Mouse (Mus musculus) embryonic facial prominence, embryonic 11.5 days (tissue): ENCODE measurements at regions not wholly inside any gene's neighbourhood (a gene's known extent, or its start where the extent isn't known, plus 50 kb on each side); places are given as distances from the start of the nearest gene placed in this dataset.

Source experiments
- ATAC-seq: fragments of 200-750 bp; cut with Nextera tagmentation; replicated peaks from 2 replicates; pipeline ENCODE4 v1.8.0; 2017; ENCODE audit warnings: low read depth; ENCODE audit not compliant: insufficient number of reproducible peaks, low FRiP score, low TSS enrichment
- DNase-seq: peaks from one replicate; pipeline ENCODE4 v3.0.0-alpha.2; 2015; ENCODE audit warnings: low spot score
- H3K27ac ChIP-seq: fragments of 300-500 bp; sonication (generic); replicated peaks from 2 replicates; pipeline ENCODE4 v1.5.1; 2014; ENCODE audit warnings: mild to moderate bottlenecking, low read depth, low read length, control low read depth
- H3K27me3 ChIP-seq: fragments of 300-500 bp; sonication (generic); 2 replicates; pipeline ENCODE4 v1.6.1; 2014; ENCODE audit warnings: mild to moderate bottlenecking, low read length, moderate library complexity, mixed read lengths; ENCODE audit not compliant: control insufficient read depth, insufficient read depth
- H3K36me3 ChIP-seq: fragments of 300-500 bp; sonication (generic); replicated peaks from 2 replicates; pipeline ENCODE4 v1.6.1; 2014; ENCODE audit warnings: low read depth, mild to moderate bottlenecking, low read length, moderate library complexity, mixed read lengths; ENCODE audit not compliant: control insufficient read depth, insufficient read depth
- H3K4me1 ChIP-seq: fragments of 300-500 bp; sonication (generic); 2 replicates; pipeline ENCODE4 v1.6.1; 2014; ENCODE audit warnings: low read length, mixed read lengths; ENCODE audit not compliant: control insufficient read depth, insufficient read depth
- H3K4me2 ChIP-seq: fragments of 300-500 bp; sonication (generic); 2 replicates; pipeline ENCODE4 v1.6.1; 2014; ENCODE audit warnings: low read depth, mild to moderate bottlenecking, control low read depth, low read length, moderate library complexity
- H3K4me3 ChIP-seq: fragments of 300-500 bp; sonication (generic); 2 replicates; pipeline ENCODE4 v1.5.1; 2014; ENCODE audit warnings: low read depth, low read length, control low read depth
- H3K9ac ChIP-seq: fragments of 300-500 bp; sonication (generic); replicated peaks from 2 replicates; pipeline ENCODE4 v1.6.1; 2014; ENCODE audit warnings: mild to moderate bottlenecking, control low read depth, low read length
- H3K9me3 ChIP-seq: fragments of 300-500 bp; sonication (generic); replicated peaks from 2 replicates; pipeline ENCODE4 v1.6.1; 2016; ENCODE audit warnings: mild to moderate bottlenecking, low read length, inconsistent platforms, mixed read lengths; ENCODE audit not compliant: control insufficient read depth
- WGBS: fragments of 180-500 bp; shearing (Covaris S2); extraction: QIAGEN DNeasy Blood & Tissue Kit; methylation state at CpG from one replicate; pipeline ENCODE4 v1.1.7; 2014; 5-methylcytosine and 5-hydroxymethylcytosine counted together

DNA sequence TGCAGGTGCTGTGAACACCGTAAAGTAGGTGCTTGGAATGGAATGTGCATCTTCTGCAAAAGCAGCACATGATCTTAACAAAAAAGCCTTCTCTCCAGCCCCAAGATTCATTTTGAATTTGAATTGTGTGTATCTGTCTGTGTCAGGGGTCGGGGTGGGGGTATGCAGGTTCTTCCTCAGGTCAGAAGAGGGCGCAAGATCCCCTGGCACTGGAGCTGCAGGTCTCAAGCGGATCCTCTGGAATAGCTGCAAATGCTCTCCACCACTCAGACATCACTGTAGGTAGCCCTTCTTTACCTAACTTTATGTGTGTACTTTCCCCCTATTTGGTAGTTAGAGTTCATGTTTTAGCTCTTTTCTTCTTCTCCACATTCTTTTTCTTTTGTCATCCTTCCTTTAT lies 199.5 kb upstream of the Nampt start:
- WGBS: 56% methylated on average over 4 of the region's 4 CpGs
- DNase-seq: no peak
- Histone ChIP-seq H3K4me3 (no peak overlapping the region), H3K4me1 (no peaks in the 10 kb centered on the region), H3K9ac (no peak overlapping the region), H3K27me3 (no peaks in the 10 kb centered on the region), H3K9me3 (no peaks in the 10 kb centered on the region), H3K36me3 (no peaks in the 10 kb centered on the region), H3K27ac (no peak overlapping the region), H3K4me2 (no peak overlapping the region)
- ATAC-seq: no peak

DNA sequence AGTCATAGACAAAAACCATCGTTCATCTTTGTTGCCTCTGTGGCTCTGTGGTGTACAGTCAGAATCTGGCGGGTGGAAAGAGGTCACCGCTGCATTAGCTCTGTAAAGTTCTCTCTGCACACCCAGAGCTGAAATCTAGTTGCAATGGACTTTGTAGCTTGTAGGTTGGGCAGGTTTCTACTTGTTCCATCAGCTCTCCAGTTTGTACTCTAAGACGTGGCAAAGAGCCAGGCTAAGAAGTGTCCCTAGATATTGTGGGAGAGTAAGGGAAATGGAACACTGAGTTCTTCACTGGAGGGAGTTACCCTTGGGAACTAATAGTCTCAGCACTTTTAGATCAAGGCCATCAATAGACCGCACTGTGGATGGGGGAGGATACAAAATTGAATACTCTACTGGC lies 197.6 kb upstream of the Nampt start:
- H3K4me3 ChIP-seq: no peak overlapping the region
- no peak overlapping the region for H3K9ac ChIP-seq
- H3K9me3 ChIP-seq: no peaks in the 10 kb centered on the region
- DNase-seq (no peak), ATAC-seq (no peak)
- no peak overlapping the region for H3K4me2 ChIP-seq
- H3K27me3 ChIP-seq: no peaks in the 10 kb centered on the region
- 90% methylated on average over 5 of the region's 5 CpGs for WGBS
- H3K4me1 ChIP-seq: no peaks in the 10 kb centered on the region
- no peaks in the 10 kb centered on the region for H3K36me3 ChIP-seq
- H3K27ac ChIP-seq: no peak overlapping the region

DNA sequence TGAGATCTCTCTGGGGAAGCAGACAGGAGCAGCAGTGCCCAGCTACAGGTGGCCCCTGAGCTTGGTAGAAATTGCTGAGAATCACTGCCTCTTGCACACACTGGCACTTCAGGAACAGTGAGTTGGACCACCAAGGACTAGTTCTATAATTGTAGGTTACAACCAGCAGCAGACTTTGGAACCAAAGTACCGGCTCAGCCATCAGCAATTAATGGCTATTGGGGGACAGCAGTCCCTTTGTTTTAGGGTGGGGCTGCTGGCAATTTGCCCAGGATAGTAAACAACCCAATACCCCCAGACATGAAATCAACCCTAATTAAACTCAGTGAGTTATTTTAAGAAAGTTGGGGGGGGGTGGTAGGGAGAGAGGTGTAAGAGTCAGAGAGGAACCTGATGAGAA lies 190.8 kb upstream of the Nampt start:
- Histone ChIP-seq H3K4me3 (no peak overlapping the region), H3K4me1 (no peaks in the 10 kb centered on the region), H3K27me3 (no peaks in the 10 kb centered on the region), H3K36me3 (no peaks in the 10 kb centered on the region), H3K9me3 (no peaks in the 10 kb centered on the region), H3K9ac (no peak overlapping the region), H3K4me2 (no peak overlapping the region), H3K27ac (no peak overlapping the region)
- DNase-seq: no peak
- no peak for ATAC-seq
- WGBS: 46% methylated on average over 1 of the region's 1 CpGs

DNA sequence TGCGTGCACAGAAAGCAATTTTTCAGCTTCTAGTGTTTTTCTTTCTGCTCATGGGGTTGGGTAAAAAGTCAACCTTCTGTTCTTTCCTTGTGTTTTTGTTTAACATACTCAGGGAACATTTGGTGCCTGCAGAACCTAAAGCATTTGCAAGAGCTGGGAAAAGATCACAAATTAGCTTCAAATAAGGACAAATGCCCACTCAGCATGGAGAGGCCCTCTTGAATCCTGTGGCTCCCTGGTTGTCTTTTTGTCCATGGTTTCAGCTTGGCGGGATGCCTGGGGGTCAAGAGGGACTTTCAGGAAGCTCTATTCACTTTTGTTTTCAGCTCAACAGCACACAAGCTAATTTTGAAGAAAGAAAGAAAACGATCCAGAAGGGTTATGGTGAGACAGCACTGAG lies 186.4 kb upstream of the Nampt start:
- Histone ChIP-seq H3K4me1 (no peaks in the 10 kb centered on the region), H3K36me3 (no peaks in the 10 kb centered on the region), H3K9me3 (no peaks in the 10 kb centered on the region), H3K27ac (no peak overlapping the region), H3K4me3 (no peak overlapping the region), H3K4me2 (no peak overlapping the region), H3K27me3 (no peaks in the 10 kb centered on the region), H3K9ac (no peak overlapping the region)
- DNase-seq (no peak), ATAC-seq (no peak)
- WGBS: 29% methylated on average over 3 of the region's 3 CpGs

DNA sequence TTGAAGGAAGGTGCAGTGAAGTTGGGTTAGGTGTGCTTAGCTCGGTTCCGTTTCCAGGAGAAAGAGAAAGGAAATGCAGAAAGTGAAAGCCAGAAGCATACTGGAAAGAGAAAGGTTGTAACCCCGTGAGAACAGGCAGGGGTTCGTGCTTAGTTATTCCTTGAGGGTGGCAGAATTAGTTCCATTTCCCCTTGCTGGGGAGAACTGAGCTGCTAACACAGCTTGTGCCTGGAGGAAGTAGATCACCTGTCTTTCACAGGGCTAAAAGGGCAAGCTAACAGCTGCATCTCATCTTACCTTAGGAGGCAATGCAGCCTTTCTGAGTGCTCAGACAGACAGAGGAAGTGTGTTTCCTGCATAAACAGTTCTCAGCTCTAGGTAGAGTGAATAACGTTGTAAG lies 184.3 kb upstream of the Nampt start:
- Histone ChIP-seq H3K4me2 (no peak overlapping the region), H3K27me3 (no peaks in the 10 kb centered on the region), H3K4me3 (no peak overlapping the region), H3K9ac (no peak overlapping the region), H3K27ac (no peak overlapping the region), H3K4me1 (no peaks in the 10 kb centered on the region), H3K9me3 (no peaks in the 10 kb centered on the region), H3K36me3 (no peaks in the 10 kb centered on the region)
- 39% methylated on average over 5 of the region's 5 CpGs for WGBS
- DNase-seq (no peak), ATAC-seq (no peak)

DNA sequence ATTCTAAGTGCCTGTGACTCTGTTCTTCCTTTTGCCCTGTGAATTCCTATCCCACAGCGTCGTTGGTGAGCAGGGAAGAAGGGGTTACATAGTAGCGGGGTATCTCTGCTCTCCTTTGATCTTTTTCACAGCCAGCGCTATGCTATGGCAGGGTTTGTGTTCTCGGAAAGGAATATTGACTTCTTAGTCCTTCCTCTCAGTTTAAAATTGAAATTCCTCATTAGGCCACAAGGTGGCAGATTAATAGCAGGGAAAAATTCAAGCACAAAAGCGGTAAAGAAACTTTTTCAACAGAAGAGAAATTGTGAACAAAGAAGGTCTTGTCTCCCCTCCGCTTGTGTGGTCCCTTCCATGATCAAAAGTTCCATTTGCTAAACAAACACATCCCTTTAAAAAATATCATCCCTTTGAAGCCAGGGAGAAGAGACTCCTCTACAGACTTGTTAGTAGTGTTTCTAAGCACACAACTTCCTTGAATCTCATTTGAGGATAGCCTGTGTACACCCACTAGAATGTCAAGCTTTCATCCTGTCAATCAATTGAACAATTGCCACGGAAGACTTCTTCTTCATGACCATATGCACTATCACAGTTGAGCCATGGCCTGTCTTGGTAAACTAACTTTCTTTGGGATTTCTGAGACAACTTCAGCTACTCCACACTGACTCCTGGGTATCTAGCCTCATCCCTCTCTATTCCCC lies 181.8 kb upstream of the Nampt start:
- no peak for ATAC-seq
- H3K27ac ChIP-seq: no peak overlapping the region
- peak; percentile 81 for DNase-seq

DNA sequence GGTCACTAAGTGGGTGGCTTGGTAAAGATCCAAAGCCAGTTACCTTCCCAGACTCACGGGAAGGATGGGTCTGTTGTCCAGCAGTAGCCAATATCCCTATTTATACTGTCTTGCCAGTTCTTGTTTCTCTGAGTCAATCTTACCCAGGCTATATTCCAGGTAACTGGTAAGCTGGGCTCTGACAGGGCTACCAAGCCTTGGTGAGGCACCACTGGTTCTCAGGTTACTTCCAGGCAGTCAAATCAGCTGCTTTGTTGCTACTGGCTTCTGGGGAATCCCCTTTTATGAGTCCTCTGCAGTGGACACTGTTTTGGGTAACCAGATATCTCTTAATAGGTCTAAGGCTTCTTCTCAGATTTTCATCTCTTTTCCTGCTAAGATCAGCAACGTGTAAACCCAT lies 178.8 kb upstream of the Nampt start:
- no peaks in the 10 kb centered on the region for H3K9me3 ChIP-seq
- no peak for ATAC-seq
- H3K27ac ChIP-seq: no peak overlapping the region
- no peaks in the 10 kb centered on the region for H3K36me3 ChIP-seq
- H3K4me1 ChIP-seq: no peaks in the 10 kb centered on the region
- H3K9ac ChIP-seq: no peak overlapping the region
- DNase-seq: no peak
- H3K4me2 ChIP-seq: no peak overlapping the region
- H3K4me3 ChIP-seq: no peak overlapping the region
- WGBS: 70% methylated on average over 2 of the region's 2 CpGs
- H3K27me3 ChIP-seq: no peaks in the 10 kb centered on the region

More for the DNA sequence above, 181.8 kb upstream of the Nampt start:
- Histone ChIP-seq H3K27me3 (no peaks in the 10 kb centered on the region), H3K36me3 (no peaks in the 10 kb centered on the region), H3K9me3 (no peaks in the 10 kb centered on the region), H3K4me3 (no peak overlapping the region), H3K9ac (no peak overlapping the region; the same call in 1 of the 2 replicates), H3K4me1 (no peaks in the 10 kb centered on the region), H3K4me2 (no peak overlapping the region)
- 2% methylated on average over 8 of the region's 8 CpGs for WGBS

DNA sequence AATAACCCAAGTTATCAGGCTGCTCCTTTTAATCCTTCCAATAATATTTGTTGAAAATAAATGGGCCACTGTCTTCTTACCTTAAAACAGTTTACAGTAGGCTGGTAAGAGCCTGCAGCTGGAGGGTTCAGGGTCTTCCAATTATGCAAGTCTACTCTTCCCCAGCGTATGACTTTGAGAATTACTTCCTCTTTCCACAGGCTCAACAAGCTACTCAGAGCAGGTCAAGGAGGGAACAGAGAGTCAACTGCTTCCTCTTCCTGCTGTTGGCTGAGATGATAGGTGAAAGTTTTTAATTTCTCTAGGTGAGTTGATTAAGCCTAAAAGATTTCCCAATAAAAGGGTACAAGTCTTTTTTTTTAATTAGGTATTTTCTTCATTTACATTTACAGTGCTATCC lies 176.9 kb upstream of the Nampt start:
- H3K9ac ChIP-seq: no peak overlapping the region
- ATAC-seq (no peak), DNase-seq (no peak)
- H3K4me3 ChIP-seq: no peak overlapping the region
- 82% methylated on average over 1 of the region's 1 CpGs for WGBS
- H3K27me3 ChIP-seq: no peaks in the 10 kb centered on the region
- H3K36me3 ChIP-seq: no peaks in the 10 kb centered on the region
- no peaks in the 10 kb centered on the region for H3K4me1 ChIP-seq
- H3K4me2 ChIP-seq: no peak overlapping the region
- no peak overlapping the region for H3K27ac ChIP-seq
- H3K9me3 ChIP-seq: no peaks in the 10 kb centered on the region
